ENCODE assay signal across 8 mouse cellular contexts in the genomic region with DNA sequence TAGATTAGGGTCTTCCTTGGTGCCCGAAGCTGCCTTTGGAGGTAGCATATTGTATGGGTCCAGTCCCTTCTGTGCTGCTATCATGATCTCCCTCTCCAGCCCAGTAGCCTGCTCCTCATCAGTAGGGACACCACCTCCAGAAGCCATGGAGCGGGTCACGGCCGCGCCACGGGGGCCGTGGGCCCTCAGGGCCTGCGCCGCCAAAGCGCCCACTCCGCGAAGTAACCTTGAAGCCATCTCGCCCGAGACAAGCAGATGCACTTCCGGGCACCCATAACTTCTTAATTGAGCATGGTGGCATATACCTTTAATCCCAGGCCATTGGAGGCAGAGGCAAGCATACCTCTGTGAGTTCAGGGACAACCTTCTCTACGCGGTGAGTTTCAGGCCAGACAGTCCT. TPM values are rescaled to one million over a fixed set of nuclear protein-coding genes. Genes with fewer than 3 reads are reported as not detected.
DNase-seq lines count a peak whose midpoint lies in the region; ATAC-seq and TF ChIP-seq lines count a peak whose summit lies in the region.
"Not testable (repeated sequence)": the region's sequence is repeated elsewhere in the genome, so short reads cannot be mapped to it uniquely, and the experiment has no call there.

A gene (minus strand): TSS at position 237 of the 400 bp plus-strand sequence.

- H3K27ac ChIP-seq in CH12.LX (ENCODE audit: insufficient read depth, low read depth); kidney, postnatal 0 days; left cerebral cortex, adult 2 months: not testable (repeated sequence)

- not testable (repeated sequence) for TF ChIP-seq EP300 in CH12.LX (IDR thresholded peaks at IDR 0.05; ENCODE audit: low read length)

- in situ Hi-C loops in CH12.LX (cut with MboI; ENCODE audit: low pct_ligation_motif_present, low pct_unique_long_range_greater_than_20kb, low sequenced_read_pairs) = not testable (repeated sequence)

- not testable (repeated sequence) for TF ChIP-seq CTCF in CH12.LX (conservative IDR thresholded peaks at IDR 0.05 in 1 of 2, IDR thresholded peaks at IDR 0.05 in 1 of 2; ENCODE audit: low read depth in 2 of 2, low read length in 2 of 2); kidney, postnatal 0 days (IDR thresholded peaks at IDR 0.05; ENCODE audit: low read depth); left cerebral cortex, adult 2 months (IDR thresholded peaks at IDR 0.05)

- 89% methylated on average over 15 of the region's 17 CpGs for WGBS in kidney, postnatal 0 days

- not testable (repeated sequence) for DNase-seq in CH12.LX (ENCODE audit: extremely low read depth); adrenal gland, postnatal 36 days; gastrocnemius, adult 18-20 months (ENCODE audit: low spot score); heart, adult 18-20 months; heart, postnatal 14 days; kidney, postnatal 0 days (ENCODE audit: low spot score); left cerebral cortex, adult 2 months (ENCODE audit: extremely low spot score in 1 of 2, low spot score in 2 of 2)

- not testable (repeated sequence) for TF ChIP-seq RAD21 in CH12.LX (IDR thresholded peaks at IDR 0.05; ENCODE audit: low read depth, low read length)

- H3K4me2 ChIP-seq in CH12.LX (ENCODE audit: insufficient read depth, low read depth, poor library complexity, severe bottlenecking); kidney, postnatal 0 days (ENCODE audit: low read length): not testable (repeated sequence)

- not testable (repeated sequence) for H3K9me3 ChIP-seq in CH12.LX (replicated peaks; ENCODE audit: low read length); kidney, postnatal 0 days (replicated peaks; ENCODE audit: low read length)

- not testable (repeated sequence) for H3K36me3 ChIP-seq in CH12.LX (replicated peaks in 1 of 2; ENCODE audit: control insufficient read depth in 1 of 2, insufficient read depth in 1 of 2, low read length in 1 of 2); kidney, postnatal 0 days (ENCODE audit: insufficient read depth, low read length)

- H3K27me3 ChIP-seq in CH12.LX (replicated peaks); kidney, postnatal 0 days (ENCODE audit: insufficient read depth, low read length): not testable (repeated sequence)

- TF ChIP-seq POLR2A in CH12.LX (IDR thresholded peaks at IDR 0.05; ENCODE audit: low read depth, low read length) = not testable (repeated sequence)

- not testable (repeated sequence) for H3K4me3 ChIP-seq in CH12.LX (replicated peaks in 1 of 3; ENCODE audit: low read depth in 2 of 3, low read length in 2 of 3, poor library complexity in 1 of 3); kidney, postnatal 0 days (replicated peaks; ENCODE audit: low read depth, low read length); left cerebral cortex, adult 2 months

- not testable (repeated sequence) for H3K79me2 ChIP-seq in CH12.LX (replicated peaks; ENCODE audit: control insufficient read depth, extremely low read depth, insufficient read depth, poor library complexity, severe bottlenecking)

- not testable (repeated sequence) for H3K9ac ChIP-seq in CH12.LX (ENCODE audit: insufficient read depth, low read depth); kidney, postnatal 0 days (ENCODE audit: low read depth, low read length)

- intact Hi-C loops in heart, postnatal 14 days (cut with DNase I); left cerebral cortex, adult 2 months (cut with DNase I): not testable (repeated sequence)

- H3K4me1 ChIP-seq in CH12.LX (ENCODE audit: control insufficient read depth in 1 of 2, insufficient read depth in 2 of 2); kidney, postnatal 0 days (replicated peaks; ENCODE audit: insufficient read depth, low read length): not testable (repeated sequence)

- ATAC-seq in kidney, postnatal 0 days (replicated peaks; ENCODE audit: low FRiP score, low read depth) = not testable (repeated sequence)
- ATAC-seq in megakaryocyte-erythroid progenitor cell, adult 5-6 weeks (replicated peaks; ENCODE audit: low FRiP score, low TSS enrichment, poor library complexity, severe bottlenecking) = peak; percentile 35; the same call in 1 of the 2 replicates

- dilution Hi-C loops in CH12.LX (cut with MboI; ENCODE audit: extremely low pct_ligation_motif_present, extremely low pct_unique_long_range_greater_than_20kb, low sequenced_read_pairs) = not testable (repeated sequence)

RNA-seq across cellular contexts. Expression of the gene that starts here (rescaled TPM):
- total RNA-seq in CH12.LX (2012; rRNA removed) (13.5 and 21.0 TPM in 2 replicates), CH12.LX (2014; rRNA removed) (28.3 and 28.8 TPM in 2 replicates)
- 239 and 279 TPM in 2 replicates for polyA plus RNA-seq in CH12.LX (2012; ENCODE audit: insufficient read length, low read depth)
- 10 to 100 TPM; 89.0 to 99.3 TPM for total RNA-seq in adrenal gland, postnatal 36 days (2021)
- 100 to 1,000 TPM; 144 to 150 TPM for total RNA-seq in gastrocnemius, adult 18-20 months (2021)
- total RNA-seq in heart, adult 18-20 months (2021) = 100 to 1,000 TPM; 222 to 251 TPM
- total RNA-seq in heart, postnatal 14 days (2021) = 100 to 1,000 TPM; 233 to 256 TPM
- 13.3 and 18.1 TPM in 2 replicates for polyA plus RNA-seq in kidney, postnatal 0 days (2015; fragmentation: Nextera tagmentation; extraction: Ambion mirVana)
- total RNA-seq in left cerebral cortex, adult 2 months (2021) = 10 to 100 TPM; 51.7 to 53.8 TPM
- total RNA-seq in megakaryocyte-erythroid progenitor cell, adult 5-6 weeks (2014; fragmentation: Nextera tagmentation) = 3.7 and 8.4 TPM in 2 replicates
- total RNA-seq in megakaryocyte-erythroid progenitor cell, adult 5-6 weeks (2017) = 2.0 and 10.4 TPM in 2 replicates

Comparison
In these comparisons a context has a peak if more than half of its experiments do, and no peak if none do; other contexts are left out.
1. RNA of the gene that starts here (polyA plus RNA-seq): 239 to 279 TPM in CH12.LX; 13.3 to 18.1 TPM in kidney, postnatal 0 days; every median in the first group is over 10 times any median in the second.